8 mouse cellular contexts compared by ENCODE assay signal in the genomic region with DNA sequence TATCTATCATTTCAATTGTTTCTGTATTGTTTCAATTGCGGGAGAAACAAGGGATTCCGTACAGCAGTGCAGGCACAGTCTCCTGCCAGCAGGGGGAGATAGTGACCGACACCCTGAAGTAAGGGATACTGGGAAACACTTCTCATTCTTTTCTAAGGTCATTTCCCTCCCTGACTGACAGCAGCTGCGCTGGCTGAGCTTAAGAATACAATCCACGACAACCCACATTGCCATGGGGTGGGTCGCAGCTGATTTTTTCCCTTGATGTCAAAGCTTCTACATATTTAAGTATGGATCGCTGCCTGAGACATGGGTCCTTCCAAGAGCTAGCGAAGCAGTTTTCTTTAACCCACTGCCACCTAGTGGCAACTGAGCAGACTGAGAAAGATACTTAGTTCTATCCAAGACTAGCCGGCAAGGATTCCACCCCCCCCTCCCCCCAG. TPM values are rescaled to one million over a fixed set of nuclear protein-coding genes. Genes with fewer than 3 reads are reported as not detected.
A peak's percentile ranks its signal among the peaks of the same experiment; 100 is the strongest.
DNase-seq lines count a peak whose midpoint lies in the region; ATAC-seq lines count a peak whose summit lies in the region.

No protein-coding gene starts in this region.

- WGBS in intestine, embryonic 14.5 days, result 1% methylated on average over 9 of the region's 9 CpGs

- intact Hi-C loops in left cerebral cortex, postnatal 14 days (cut with DNase I), result loop anchor here (5.0 kb wide), 1 partner anchor 1339 kb away; no protein-coding TSS in a partner anchor

- H3K27ac ChIP-seq in intestine, embryonic 14.5 days (ENCODE audit: low read depth), result no peak overlapping the region

- H3K4me2 ChIP-seq in intestine, embryonic 14.5 days (ENCODE audit: low read length), result peak overlapping the region; percentile 47

- ATAC-seq in intestine, embryonic 14.5 days (replicated peaks; ENCODE audit: low FRiP score, low TSS enrichment, low read depth), result peak; percentile 89
- peak; percentile 95 for ATAC-seq in megakaryocyte-erythroid progenitor cell, adult 5-6 weeks (replicated peaks; ENCODE audit: low FRiP score, low TSS enrichment, poor library complexity, severe bottlenecking)

- peak overlapping the region; percentile 30 for H3K4me3 ChIP-seq in intestine, embryonic 14.5 days (ENCODE audit: low read depth, low read length)

- peaks cover 29% of the 10 kb centered on the region for H3K36me3 ChIP-seq in intestine, embryonic 14.5 days (ENCODE audit: control insufficient read depth, insufficient read depth, low read length)

- 0 out of 2 replicates have a peak, but pooled peaks cover 1% of the 10 kb centered on the region for H3K4me1 ChIP-seq in intestine, embryonic 14.5 days (replicated peaks; ENCODE audit: control insufficient read depth, insufficient read depth, low read length)

- DNase-seq in adrenal gland, adult 8-10 months, result peak; percentile 53
- DNase-seq in embryo, embryonic 11 days, result peak; percentile 87
- DNase-seq in gastrocnemius, postnatal 25 days, result peak; percentile 62
- peak; percentile 95 for DNase-seq in intestine, embryonic 14.5 days (ENCODE audit: low spot score)
- peak; percentile 82 to 85 for DNase-seq in left cerebral cortex, postnatal 14 days (ENCODE audit: low spot score in 2 of 2)
- DNase-seq in right cerebral cortex, postnatal 14 days, result peak; percentile 63
- peak; percentile 62 to 71 for DNase-seq in urinary bladder, postnatal 4 days (ENCODE audit: low spot score in 2 of 2)

- H3K27me3 ChIP-seq in intestine, embryonic 14.5 days (replicated peaks; ENCODE audit: control insufficient read depth, insufficient read depth, low read length), result no peaks in the 10 kb centered on the region

- peak overlapping the region; percentile 21; the same call in 1 of the 2 replicates for H3K9ac ChIP-seq in intestine, embryonic 14.5 days (ENCODE audit: low read length)

- H3K9me3 ChIP-seq in intestine, embryonic 14.5 days (ENCODE audit: control insufficient read depth, low read length), result no peaks in the 10 kb centered on the region

RNA-seq across cellular contexts. Expression of a gene that starts 18.1 kb away (rescaled TPM):
- 10 to 100 TPM in 2 of 4 experiments, 1 to 10 TPM in 2; 8.9 to 13.9 (median 10.1) TPM for total RNA-seq in adrenal gland, adult 8-10 months (2022)
- total RNA-seq in gastrocnemius, postnatal 25 days (2021), result 1 to 10 TPM; 1.9 to 2.6 TPM
- polyA plus RNA-seq in intestine, embryonic 14.5 days (2014; fragmentation: Nextera tagmentation; extraction: Ambion mirVana), result 9.2 and 9.4 TPM in 2 replicates
- total RNA-seq in left cerebral cortex, postnatal 14 days (2021), result 10 to 100 TPM; 71.1 to 85.1 TPM
- 3.6 and 4.4 TPM in 2 replicates for total RNA-seq in megakaryocyte-erythroid progenitor cell, adult 5-6 weeks (2014; fragmentation: Nextera tagmentation)
- total RNA-seq in megakaryocyte-erythroid progenitor cell, adult 5-6 weeks (2017), result 2.3 and 6.4 TPM in 2 replicates

RNA-seq across cellular contexts. Expression of a gene that starts 28.6 kb away (rescaled TPM):
- total RNA-seq in adrenal gland, adult 8-10 months (2022), result 10 to 100 TPM; 14.9 to 22.0 (median 17.9) TPM
- 1 to 10 TPM; 4.8 to 5.4 TPM for total RNA-seq in gastrocnemius, postnatal 25 days (2021)
- 12.2 and 14.8 TPM in 2 replicates for polyA plus RNA-seq in intestine, embryonic 14.5 days (2014; fragmentation: Nextera tagmentation; extraction: Ambion mirVana)
- total RNA-seq in left cerebral cortex, postnatal 14 days (2021), result 1 to 10 TPM; 7.4 to 10.0 TPM
- total RNA-seq in megakaryocyte-erythroid progenitor cell, adult 5-6 weeks (2014; fragmentation: Nextera tagmentation), result 25.1 and 33.2 TPM in 2 replicates
- total RNA-seq in megakaryocyte-erythroid progenitor cell, adult 5-6 weeks (2017), result 43.7 and 54.6 TPM in 2 replicates

RNA-seq across cellular contexts. Expression of a gene that starts 53.4 kb away (rescaled TPM):
- total RNA-seq in adrenal gland, adult 8-10 months (2022), result under 1 TPM in 2 of 4 experiments, not detected in 2; 0.10 to 0.23 TPM
- not detected for total RNA-seq in gastrocnemius, postnatal 25 days (2021)
- polyA plus RNA-seq in intestine, embryonic 14.5 days (2014; fragmentation: Nextera tagmentation; extraction: Ambion mirVana), result 0.09 and 0.24 TPM in 2 replicates
- under 1 TPM; 0.15 to 0.25 TPM for total RNA-seq in left cerebral cortex, postnatal 14 days (2021)
- total RNA-seq in megakaryocyte-erythroid progenitor cell, adult 5-6 weeks (2014; fragmentation: Nextera tagmentation), result not detected in 2 replicates
- total RNA-seq in megakaryocyte-erythroid progenitor cell, adult 5-6 weeks (2017), result not detected in 2 replicates

Comparison
In these comparisons a context has a peak if more than half of its experiments do, and no peak if none do; other contexts are left out.
1. RNA of a gene that starts 18.1 kb away (total RNA-seq): 71.1 to 85.1 TPM in left cerebral cortex, postnatal 14 days; 8.9 to 13.9 TPM in adrenal gland, adult 8-10 months, 2.3 to 6.4 TPM in megakaryocyte-erythroid progenitor cell, adult 5-6 weeks and 1.9 to 2.6 TPM in gastrocnemius, postnatal 25 days; every median in the first group is over 4 times any median in the second.
2. Peak in every context shown above with its lines, with median percentiles within 50 percentile points of each other: DNase-seq.